Mouse (Mus musculus) heart, embryonic 11.5 days (tissue): ENCODE results near the gene Tpp1. TPM values are rescaled to one million over a fixed set of nuclear protein-coding genes. Genes with fewer than 3 reads are reported as not detected.
A peak's percentile ranks its signal among the peaks of the same experiment; 100 is the strongest.

ENCODE experiments used
- ATAC-seq: fragments of 200-750 bp; cut with Nextera tagmentation; replicated peaks from 2 replicates; pipeline ENCODE4 v1.8.0; 2017; ENCODE audit warnings: moderate library complexity; ENCODE audit not compliant: insufficient number of reproducible peaks, low FRiP score, low TSS enrichment
- H3K27ac ChIP-seq: fragments of 300-500 bp; sonication (generic); 2 replicates; pipeline ENCODE4 v1.5.1; 2014; ENCODE audit warnings: mild to moderate bottlenecking, low read depth, low read length
- H3K27me3 ChIP-seq: fragments of 300-500 bp; sonication (generic); 2 replicates; pipeline ENCODE4 v1.6.1; 2014; ENCODE audit warnings: mild to moderate bottlenecking, low read length, mixed read lengths; ENCODE audit not compliant: control insufficient read depth, insufficient read depth
- H3K36me3 ChIP-seq: fragments of 300-500 bp; sonication (generic); 2 replicates; pipeline ENCODE4 v1.6.1; 2014; ENCODE audit warnings: mild to moderate bottlenecking, low read length, moderate library complexity, mixed read lengths; ENCODE audit not compliant: control insufficient read depth, insufficient read depth
- H3K4me1 ChIP-seq: fragments of 300-500 bp; sonication (generic); 2 replicates; pipeline ENCODE4 v1.6.1; 2014; ENCODE audit warnings: low read length; ENCODE audit not compliant: control insufficient read depth, insufficient read depth
- H3K4me2 ChIP-seq: fragments of 300-500 bp; sonication (generic); 2 replicates; pipeline ENCODE4 v1.6.1; 2014; ENCODE audit warnings: mild to moderate bottlenecking, moderate library complexity
- H3K4me3 ChIP-seq: fragments of 300-500 bp; sonication (generic); 2 replicates; pipeline ENCODE4 v1.5.1; 2014; ENCODE audit warnings: low read depth, low read length
- H3K9ac ChIP-seq: fragments of 300-500 bp; sonication (generic); 2 replicates; pipeline ENCODE4 v1.6.1; 2014; ENCODE audit warnings: mild to moderate bottlenecking, low read depth, low read length, moderate library complexity
- H3K9me3 ChIP-seq: fragments of 300-500 bp; sonication (generic); replicated peaks from 2 replicates; pipeline ENCODE4 v1.6.1; 2016; ENCODE audit warnings: low read length; ENCODE audit not compliant: control insufficient read depth
- WGBS: fragments of 180-500 bp; shearing (Covaris S2); extraction: QIAGEN DNeasy Blood & Tissue Kit; methylation state at CpG from one replicate; pipeline ENCODE4 v1.1.7; 2014; ENCODE audit not compliant: insufficient replicate concordance; 5-methylcytosine and 5-hydroxymethylcytosine counted together
- polyA plus RNA-seq: library from polyadenylated mRNA; unstranded; fragments of >200 nt; fragmentation: Nextera tagmentation; extraction: Ambion mirVana; gene quantifications from 2 replicates; pipeline ENCODE4 v1.2.1, GENCODE M21; 2014

The Tpp1 gene
- polyA plus RNA-seq, 1 experiment from 2014 or later = 85.8 TPM

DNA sequence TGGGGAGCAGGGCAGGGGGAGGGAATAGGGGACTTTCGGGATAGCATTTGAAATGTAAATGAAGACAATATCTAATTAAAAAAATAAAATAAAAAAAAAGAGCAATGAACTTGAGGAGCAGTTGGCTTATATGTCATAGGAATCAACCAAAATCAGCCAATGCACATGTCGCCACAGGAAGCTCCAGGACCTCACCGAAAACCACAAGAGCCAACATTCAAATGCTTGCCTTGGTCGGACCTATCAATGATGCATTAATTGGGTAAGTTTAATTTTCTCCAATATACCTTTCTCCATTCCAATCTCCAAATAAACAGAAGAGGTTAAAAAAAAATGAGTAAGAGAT lies 25.1 kb downstream of the Tpp1 start:
- H3K36me3 ChIP-seq = peaks cover 9% of the 10 kb centered on the region; the same call in 1 of the 2 replicates
- ATAC-seq = no peak; the same call in 1 of the 2 replicates
- no peak overlapping the region for H3K27ac ChIP-seq
- WGBS = 88% methylated on average over 4 of the region's 4 CpGs
- no peaks in the 10 kb centered on the region for H3K9me3 ChIP-seq
- no peak overlapping the region for H3K4me2 ChIP-seq
- H3K27me3 ChIP-seq = no peaks in the 10 kb centered on the region
- H3K4me3 ChIP-seq = no peak overlapping the region
- no peaks in the 10 kb centered on the region for H3K4me1 ChIP-seq
- no peak overlapping the region for H3K9ac ChIP-seq

DNA sequence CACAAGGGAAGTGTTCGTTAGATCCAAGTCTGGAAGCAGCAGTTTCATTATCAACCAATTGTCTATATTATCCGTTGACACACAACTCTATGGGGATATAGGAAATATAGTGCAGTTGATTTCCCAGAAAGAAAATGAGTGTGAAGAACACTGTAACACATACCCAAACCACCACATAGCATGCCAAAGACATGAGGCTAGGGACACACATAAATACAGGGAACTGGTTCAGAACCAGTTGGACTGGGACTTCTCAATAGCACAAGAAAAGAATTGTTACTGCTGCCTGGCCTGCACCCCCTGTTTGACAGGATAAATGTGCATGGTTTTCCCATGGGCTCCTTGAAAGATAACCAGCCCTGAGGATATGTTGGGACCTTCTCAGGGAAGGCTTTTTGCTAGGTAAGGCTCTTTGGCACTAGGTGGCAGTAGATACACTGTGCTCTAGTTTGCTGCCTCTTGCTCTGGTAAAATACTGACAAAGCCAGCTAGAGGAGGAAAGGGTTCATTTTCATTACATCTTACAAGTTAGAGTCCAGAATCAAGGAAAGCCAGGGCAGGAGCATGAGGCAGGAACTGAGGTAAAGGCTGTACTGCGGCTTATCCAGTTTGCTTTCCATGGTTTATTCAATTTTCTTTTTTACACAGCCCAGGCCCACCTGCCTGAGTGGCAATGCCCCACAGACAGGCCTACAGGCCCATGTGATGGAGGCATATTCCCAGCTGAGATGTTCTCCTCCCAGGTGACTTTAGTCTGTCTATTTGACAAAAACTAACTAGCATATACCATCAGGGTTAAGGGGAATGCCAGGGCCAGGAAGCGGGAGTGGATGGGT lies 25.7 kb downstream of the Tpp1 start:
- Histone ChIP-seq H3K27ac (no peak overlapping the region), H3K36me3 (peaks cover 9% of the 10 kb centered on the region; the same call in 1 of the 2 replicates), H3K4me2 (no peak overlapping the region), H3K4me1 (no peaks in the 10 kb centered on the region), H3K9me3 (no peaks in the 10 kb centered on the region), H3K4me3 (no peak overlapping the region), H3K27me3 (no peaks in the 10 kb centered on the region), H3K9ac (no peak overlapping the region)
- WGBS = 80% methylated on average over 4 of the region's 4 CpGs
- peak; percentile 59 for ATAC-seq

DNA sequence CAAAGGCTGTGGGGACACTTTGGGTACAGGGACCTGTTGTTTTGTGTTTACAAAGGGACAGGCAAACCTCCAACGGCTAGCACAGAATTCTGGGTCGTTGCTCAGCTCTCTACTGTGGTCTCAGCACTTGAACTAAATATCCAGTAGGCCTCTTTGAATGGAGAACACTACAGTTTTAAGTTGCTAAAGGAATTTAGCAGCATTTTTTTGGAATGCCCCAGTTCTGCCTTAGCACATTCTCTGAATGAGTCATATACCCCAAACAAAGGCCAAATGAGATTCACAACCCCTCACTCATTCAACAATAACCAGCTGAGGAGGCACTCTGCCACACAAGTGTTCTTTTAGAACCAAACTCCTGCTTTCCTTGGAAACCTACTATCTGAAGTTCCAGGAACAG lies 30.1 kb downstream of the Tpp1 start:
- H3K9me3 ChIP-seq = no peaks in the 10 kb centered on the region
- no peak overlapping the region for H3K4me2 ChIP-seq
- no peak overlapping the region for H3K9ac ChIP-seq
- no peak overlapping the region for H3K4me3 ChIP-seq
- no peaks in the 10 kb centered on the region for H3K27me3 ChIP-seq
- H3K36me3 ChIP-seq = no peaks in the 10 kb centered on the region
- WGBS = 67% methylated on average over 2 of the region's 2 CpGs
- no peak overlapping the region for H3K27ac ChIP-seq
- H3K4me1 ChIP-seq = no peaks in the 10 kb centered on the region
- no peak for ATAC-seq

GRCm38 (mm10) chr7:105715366-105715765 lies 36.7 kb downstream of the Tpp1 start:
- Histone ChIP-seq H3K36me3 (no peaks in the 10 kb centered on the region), H3K9ac (no peak overlapping the region), H3K4me2 (no peak overlapping the region), H3K9me3 (no peaks in the 10 kb centered on the region), H3K4me1 (no peaks in the 10 kb centered on the region), H3K27me3 (no peaks in the 10 kb centered on the region), H3K4me3 (no peak overlapping the region), H3K27ac (no peak overlapping the region)
- no peak for ATAC-seq
- 58% methylated on average over 3 of the region's 3 CpGs for WGBS

- Histone ChIP-seq H3K4me2 (no peak overlapping the region), H3K4me3 (no peak overlapping the region), H3K27ac (no peak overlapping the region), H3K4me1 (no peaks in the 10 kb centered on the region), H3K9me3 (no peaks in the 10 kb centered on the region), H3K36me3 (no peaks in the 10 kb centered on the region), H3K9ac (no peak overlapping the region), H3K27me3 (no peaks in the 10 kb centered on the region)
- WGBS = 82% methylated on average over 5 of the region's 5 CpGs
- ATAC-seq = no peak
Measured at GRCm38 (mm10) chr7:105708733-105709132, 43.3 kb downstream of the Tpp1 start.

DNA sequence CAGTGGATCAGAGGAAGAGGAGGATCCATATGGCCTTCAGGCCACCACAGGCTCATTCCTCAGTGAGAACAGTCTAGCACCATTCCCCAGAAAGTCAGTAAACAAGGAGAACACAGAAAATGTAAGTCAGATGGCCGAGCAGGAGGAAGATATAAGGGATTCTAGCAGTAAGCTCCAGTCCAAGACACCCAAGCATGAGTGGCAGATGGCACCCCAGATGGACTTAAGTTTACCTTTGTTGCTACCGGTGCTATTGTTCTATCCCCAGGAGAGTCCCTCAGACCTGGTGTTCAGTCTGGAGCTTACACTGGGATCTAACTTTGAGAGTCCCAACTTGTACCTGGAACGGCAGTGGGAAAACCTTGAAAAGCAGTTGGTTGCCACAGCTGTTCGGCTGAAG lies 48.2 kb downstream of the Tpp1 start:
- no peak overlapping the region for H3K4me2 ChIP-seq
- H3K36me3 ChIP-seq = no peaks in the 10 kb centered on the region
- no peaks in the 10 kb centered on the region for H3K27me3 ChIP-seq
- no peak overlapping the region for H3K9ac ChIP-seq
- H3K4me3 ChIP-seq = no peak overlapping the region
- H3K4me1 ChIP-seq = no peaks in the 10 kb centered on the region
- no peaks in the 10 kb centered on the region for H3K9me3 ChIP-seq
- no peak overlapping the region for H3K27ac ChIP-seq
- no peak for ATAC-seq
- 85% methylated on average over 4 of the region's 4 CpGs for WGBS

DNA sequence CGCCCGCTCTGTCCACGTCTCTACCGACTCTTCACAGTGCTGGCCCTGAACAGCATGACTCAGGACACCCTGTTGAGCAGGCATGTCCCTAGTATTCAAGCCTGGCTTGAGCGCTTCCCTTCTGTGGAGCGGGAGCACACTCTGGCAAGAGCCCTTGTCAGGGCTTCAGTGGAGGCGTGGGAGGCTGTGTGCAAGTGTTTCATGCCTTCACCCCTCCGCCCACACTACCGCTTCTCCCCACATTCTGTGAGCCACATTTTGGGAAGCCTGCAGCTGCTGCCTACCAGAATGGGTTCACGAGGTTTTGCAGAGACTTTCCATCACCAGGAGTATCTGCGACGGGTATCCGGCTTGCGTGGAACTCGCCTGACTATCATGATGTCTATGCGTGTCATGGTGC lies 48.9 kb downstream of the Tpp1 start:
- Histone ChIP-seq H3K4me3 (no peak overlapping the region), H3K4me1 (no peaks in the 10 kb centered on the region)
- WGBS = 77% methylated on average over 16 of the region's 16 CpGs

More for the DNA sequence above, 48.9 kb downstream of the Tpp1 start:
- ATAC-seq = no peak
- no peaks in the 10 kb centered on the region for H3K27me3 ChIP-seq
- no peaks in the 10 kb centered on the region for H3K9me3 ChIP-seq
- no peak overlapping the region for H3K4me2 ChIP-seq
- no peaks in the 10 kb centered on the region for H3K36me3 ChIP-seq
- H3K9ac ChIP-seq = no peak overlapping the region
- no peak overlapping the region for H3K27ac ChIP-seq
